Mouse (Mus musculus) embryonic facial prominence, embryonic 10.5 days (tissue): ENCODE data around the gene Rnf169. TPM values are rescaled to one million over a fixed set of nuclear protein-coding genes. Genes with fewer than 3 reads are reported as not detected.
"Not testable (repeated sequence)": the region's sequence is repeated elsewhere in the genome, so short reads cannot be mapped to it uniquely, and the experiment has no call there.

ENCODE experiments used
- DNase-seq: peaks from one replicate; pipeline ENCODE4 v3.0.0-alpha.2; 2017; ENCODE audit warnings: low spot score
- H3K27ac ChIP-seq: fragments of 300-500 bp; sonication (generic); replicated peaks from 2 replicates; pipeline ENCODE4 v1.5.1; 2016; ENCODE audit warnings: mild to moderate bottlenecking
- H3K27me3 ChIP-seq: fragments of 300-500 bp; sonication (generic); replicated peaks from 2 replicates; pipeline ENCODE4 v1.6.1; 2016; ENCODE audit warnings: low read depth, mild to moderate bottlenecking; ENCODE audit not compliant: poor library complexity, severe bottlenecking
- H3K36me3 ChIP-seq: fragments of 300-500 bp; sonication (generic); replicated peaks from 2 replicates; pipeline ENCODE4 v1.6.1; 2016; ENCODE audit warnings: mild to moderate bottlenecking, moderate library complexity
- H3K4me1 ChIP-seq: fragments of 300-500 bp; sonication (generic); 2 replicates; pipeline ENCODE4 v1.6.1; 2016
- H3K4me3 ChIP-seq: fragments of 300-500 bp; sonication (generic); 2 replicates; pipeline ENCODE4 v1.5.1; 2016; ENCODE audit warnings: mild to moderate bottlenecking, moderate library complexity
- H3K9me3 ChIP-seq: fragments of 300-500 bp; sonication (generic); 2 replicates; pipeline ENCODE4 v1.6.1; 2016; ENCODE audit warnings: mild to moderate bottlenecking
- WGBS: fragments of 180-500 bp; shearing (Covaris S2); methylation state at CpG from one replicate; pipeline ENCODE4 v1.1.7; 2016; 5-methylcytosine and 5-hydroxymethylcytosine counted together
- polyA plus RNA-seq: library from polyadenylated mRNA; unstranded; fragments of >200 nt; fragmentation: Nextera tagmentation; extraction: Ambion mirVana; gene quantifications from 2 replicates; pipeline ENCODE4 v1.2.1, GENCODE M21; 2016

Rnf169 gene
- polyA plus RNA-seq, 1 experiment from 2014 or later: 5.7 TPM

DNA sequence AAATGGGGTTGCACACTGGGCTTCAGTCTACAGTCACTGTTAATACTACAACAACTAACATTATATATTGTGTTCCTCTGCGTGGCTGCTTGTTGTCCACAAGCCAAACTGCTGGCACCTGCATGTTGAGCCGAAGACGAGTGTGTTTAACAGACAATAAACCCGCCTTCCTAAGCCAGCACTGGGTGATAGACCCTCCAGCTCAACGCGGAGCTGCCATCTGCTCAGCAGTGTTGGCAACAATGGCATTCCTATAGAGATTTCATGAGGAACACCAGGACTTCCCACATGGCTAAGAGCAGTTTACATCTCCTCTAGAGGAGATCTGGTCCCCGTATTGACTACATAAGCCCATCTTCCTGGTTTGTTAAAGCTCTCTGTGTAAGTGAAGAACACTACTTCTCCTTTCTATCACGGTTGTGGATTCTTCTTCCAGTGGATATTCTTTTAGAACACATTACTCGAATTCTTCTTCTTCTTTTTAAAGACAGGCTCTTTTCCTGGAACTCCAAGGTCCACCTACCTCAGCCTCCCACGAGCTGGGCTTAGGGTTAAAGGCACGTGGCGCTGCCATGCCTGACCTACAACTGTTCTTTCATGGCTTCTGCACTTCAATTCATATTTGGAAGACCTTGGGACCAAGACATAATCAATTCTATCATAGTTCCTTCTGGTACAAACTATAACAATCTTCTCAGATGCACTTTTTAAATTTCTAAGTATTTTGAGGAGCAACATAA, 22.9 kb downstream of the Rnf169 start:
- no peaks in the 10 kb centered on the region for H3K9me3 ChIP-seq
- H3K4me1 ChIP-seq: 0 out of 2 replicates have a peak, but pooled peaks cover under 1% of the 10 kb centered on the region
- no peak overlapping the region for H3K4me3 ChIP-seq
- H3K27ac ChIP-seq: no peak overlapping the region
- 90% methylated on average over 12 of the region's 12 CpGs for WGBS
- H3K36me3 ChIP-seq: peaks cover 16% of the 10 kb centered on the region; the same call in 1 of the 2 replicates
- no peak for DNase-seq
- H3K27me3 ChIP-seq: no peaks in the 10 kb centered on the region

DNA sequence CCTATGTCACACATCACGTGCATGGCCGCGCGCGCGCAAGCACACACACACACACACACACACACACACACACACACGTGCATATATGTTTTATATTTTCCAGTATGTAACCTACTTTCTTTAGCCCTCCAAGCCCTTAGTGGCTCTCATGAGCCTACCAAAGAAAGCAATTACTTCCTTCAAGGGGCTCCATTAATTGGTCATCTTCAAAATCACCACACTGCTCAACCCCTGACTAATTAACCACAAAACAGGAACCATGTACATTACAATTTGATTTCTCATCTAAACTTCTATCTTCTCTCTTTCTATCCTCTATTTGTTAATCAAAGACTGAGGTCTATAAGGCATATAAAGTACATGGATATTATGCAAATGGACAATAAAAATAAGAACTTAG, 24.2 kb downstream of the Rnf169 start:
- Histone ChIP-seq H3K36me3 (peaks cover 28% of the 10 kb centered on the region), H3K27ac (no peak overlapping the region), H3K27me3 (no peaks in the 10 kb centered on the region), H3K9me3 (no peaks in the 10 kb centered on the region), H3K4me1 (no peaks in the 10 kb centered on the region), H3K4me3 (no peak overlapping the region)
- WGBS: 97% methylated on average over 7 of the region's 7 CpGs
- DNase-seq: no peak

DNA sequence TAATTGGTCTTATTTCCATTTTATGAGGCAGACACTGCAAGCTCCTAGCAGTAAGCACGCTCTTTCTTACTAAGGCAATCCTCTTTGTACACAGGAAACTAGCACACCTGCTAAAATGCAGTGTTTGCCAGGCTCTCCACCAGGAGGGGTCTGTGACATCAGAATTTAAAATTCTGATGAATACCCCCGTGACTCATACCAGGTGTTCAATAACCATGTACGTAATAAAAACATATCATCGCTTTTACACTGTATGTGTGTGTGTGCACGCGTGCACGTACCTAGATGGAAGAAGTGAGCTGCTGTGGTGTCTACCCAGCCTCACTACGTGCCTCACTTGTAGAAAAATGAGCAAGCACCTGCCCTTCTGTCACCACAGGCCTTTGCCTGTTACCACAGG, 26.0 kb downstream of the Rnf169 start:
- Histone ChIP-seq H3K36me3 (peaks cover 40% of the 10 kb centered on the region), H3K27me3 (no peaks in the 10 kb centered on the region), H3K4me1 (no peaks in the 10 kb centered on the region), H3K9me3 (no peaks in the 10 kb centered on the region), H3K27ac (no peak overlapping the region), H3K4me3 (no peak overlapping the region)
- DNase-seq: no peak
- WGBS: 96% methylated on average over 8 of the region's 8 CpGs

DNA sequence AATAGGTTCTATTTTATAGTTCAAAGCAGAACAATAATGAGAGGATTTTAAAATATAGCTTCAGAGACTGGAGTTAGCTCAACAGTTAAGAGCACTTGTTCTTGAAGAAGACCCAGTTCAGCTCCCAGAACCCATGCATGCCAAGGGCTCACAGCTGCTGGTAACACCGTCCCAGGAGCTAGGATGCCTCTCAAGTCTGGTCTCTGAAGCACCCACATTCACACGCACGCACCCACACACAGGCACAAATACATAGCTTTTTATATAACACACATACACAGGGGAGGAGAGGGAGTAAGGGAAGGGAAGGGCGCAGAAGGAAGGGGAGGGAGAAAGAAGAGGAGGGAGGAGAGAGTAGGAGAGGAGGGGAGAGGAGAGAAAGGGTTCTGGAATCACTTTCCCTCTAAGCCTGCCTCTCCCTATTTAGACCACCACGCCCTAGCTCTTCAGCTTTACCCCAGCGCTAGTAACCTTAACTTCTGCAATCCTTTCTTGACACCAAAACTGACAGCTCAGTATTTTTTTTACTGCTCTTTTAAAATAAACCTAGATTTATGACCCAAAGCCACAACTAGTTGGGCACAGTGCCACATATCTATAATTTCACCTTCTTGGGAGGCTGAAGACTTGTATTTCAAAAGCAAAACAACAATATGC, 26.7 kb downstream of the Rnf169 start:
- H3K27me3 ChIP-seq: no peaks in the 10 kb centered on the region
- no peak overlapping the region for H3K27ac ChIP-seq
- no peak for DNase-seq
- H3K9me3 ChIP-seq: no peaks in the 10 kb centered on the region
- H3K4me1 ChIP-seq: no peaks in the 10 kb centered on the region
- H3K4me3 ChIP-seq: no peak overlapping the region
- WGBS: 90% methylated on average over 6 of the region's 6 CpGs
- H3K36me3 ChIP-seq: peaks cover 43% of the 10 kb centered on the region

- no peaks in the 10 kb centered on the region for H3K4me1 ChIP-seq
- WGBS: 92% methylated on average over 9 of the region's 9 CpGs
- no peak overlapping the region for H3K27ac ChIP-seq
- H3K36me3 ChIP-seq: peaks cover 89% of the 10 kb centered on the region
- no peak for DNase-seq
- 0 out of 2 replicates have a peak, but pooled peaks cover 4% of the 10 kb centered on the region for H3K9me3 ChIP-seq
- H3K4me3 ChIP-seq: no peak overlapping the region
- H3K27me3 ChIP-seq: no peaks in the 10 kb centered on the region
Observed at GRCm38 (mm10) chr7:99947329-99947728, 32.9 kb downstream of the Rnf169 start.

- no peak for DNase-seq
Observed at GRCm38 (mm10) chr7:99946356-99946755, 33.9 kb downstream of the Rnf169 start.

GRCm38 (mm10) chr7:99945939-99946338, 34.3 kb downstream of the Rnf169 start:
- no peak for DNase-seq
- 95% methylated on average over 3 of the region's 3 CpGs for WGBS
- H3K36me3 ChIP-seq: peaks cover 90% of the 10 kb centered on the region

More at GRCm38 (mm10) chr7:99946356-99946755, 33.9 kb downstream of the Rnf169 start:
- 87% methylated on average over 4 of the region's 4 CpGs for WGBS
- H3K27me3 ChIP-seq: no peaks in the 10 kb centered on the region
- no peak overlapping the region for H3K4me3 ChIP-seq
- 0 out of 2 replicates have a peak, but pooled peaks cover 4% of the 10 kb centered on the region for H3K9me3 ChIP-seq
- no peaks in the 10 kb centered on the region for H3K4me1 ChIP-seq
- peaks cover 89% of the 10 kb centered on the region for H3K36me3 ChIP-seq
- H3K27ac ChIP-seq: no peak overlapping the region

GRCm38 (mm10) chr7:99945012-99945411, 35.2 kb downstream of the Rnf169 start:
- not testable (repeated sequence) for H3K27ac ChIP-seq, H3K27me3 ChIP-seq, H3K9me3 ChIP-seq, DNase-seq, H3K4me1 ChIP-seq, H3K4me3 ChIP-seq
- peaks cover 93% of the 10 kb centered on the region for H3K36me3 ChIP-seq
- 96% methylated on average over 22 of the region's 22 CpGs for WGBS

More at GRCm38 (mm10) chr7:99945939-99946338, 34.3 kb downstream of the Rnf169 start:
- 0 out of 2 replicates have a peak, but pooled peaks cover 4% of the 10 kb centered on the region for H3K9me3 ChIP-seq
- H3K27me3 ChIP-seq: no peaks in the 10 kb centered on the region
- no peaks in the 10 kb centered on the region for H3K4me1 ChIP-seq
- H3K4me3 ChIP-seq: no peak overlapping the region
- H3K27ac ChIP-seq: no peak overlapping the region

- no peak overlapping the region for H3K27ac ChIP-seq
- H3K27me3 ChIP-seq: no peaks in the 10 kb centered on the region
- WGBS: 96% methylated on average over 3 of the region's 3 CpGs
- no peak overlapping the region for H3K4me3 ChIP-seq
- no peak for DNase-seq
- H3K4me1 ChIP-seq: no peaks in the 10 kb centered on the region
- 0 out of 2 replicates have a peak, but pooled peaks cover 4% of the 10 kb centered on the region for H3K9me3 ChIP-seq
- H3K36me3 ChIP-seq: peaks cover 93% of the 10 kb centered on the region
Observed at GRCm38 (mm10) chr7:99944520-99944919, 35.7 kb downstream of the Rnf169 start.

GRCm38 (mm10) chr7:99940669-99941068, 39.6 kb downstream of the Rnf169 start:
- H3K27ac ChIP-seq: no peak overlapping the region
- no peaks in the 10 kb centered on the region for H3K27me3 ChIP-seq
- no peaks in the 10 kb centered on the region for H3K9me3 ChIP-seq
- DNase-seq: no peak
- no peaks in the 10 kb centered on the region for H3K4me1 ChIP-seq
- H3K4me3 ChIP-seq: no peak overlapping the region
- peaks cover 93% of the 10 kb centered on the region for H3K36me3 ChIP-seq
- 100% methylated on average over 1 of the region's 1 CpGs for WGBS

DNA sequence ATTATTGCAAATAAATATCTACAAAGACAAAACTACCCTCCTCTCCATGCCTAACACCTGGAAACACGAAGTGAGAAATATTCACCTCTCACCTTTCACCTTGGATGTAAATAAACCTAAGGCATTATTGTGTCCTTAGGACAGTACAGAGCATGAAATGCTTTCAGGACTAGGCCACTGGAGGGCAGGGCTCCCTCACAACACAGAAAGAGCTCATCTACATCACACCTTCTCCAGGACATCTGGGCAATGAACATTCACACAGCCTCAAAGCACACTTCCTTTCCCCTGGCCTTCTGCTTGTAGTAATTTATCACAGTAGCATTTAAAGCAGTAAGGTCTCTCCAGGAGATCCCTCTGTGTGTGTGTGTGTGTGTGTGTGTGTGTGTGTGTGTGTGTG, 44.5 kb downstream of the Rnf169 start:
- Histone ChIP-seq H3K27ac (no peak overlapping the region), H3K4me3 (no peak overlapping the region), H3K36me3 (peaks cover 92% of the 10 kb centered on the region), H3K9me3 (no peaks in the 10 kb centered on the region), H3K27me3 (no peaks in the 10 kb centered on the region), H3K4me1 (no peaks in the 10 kb centered on the region)
- 86% methylated on average over 1 of the region's 1 CpGs for WGBS
- DNase-seq: no peak

DNA sequence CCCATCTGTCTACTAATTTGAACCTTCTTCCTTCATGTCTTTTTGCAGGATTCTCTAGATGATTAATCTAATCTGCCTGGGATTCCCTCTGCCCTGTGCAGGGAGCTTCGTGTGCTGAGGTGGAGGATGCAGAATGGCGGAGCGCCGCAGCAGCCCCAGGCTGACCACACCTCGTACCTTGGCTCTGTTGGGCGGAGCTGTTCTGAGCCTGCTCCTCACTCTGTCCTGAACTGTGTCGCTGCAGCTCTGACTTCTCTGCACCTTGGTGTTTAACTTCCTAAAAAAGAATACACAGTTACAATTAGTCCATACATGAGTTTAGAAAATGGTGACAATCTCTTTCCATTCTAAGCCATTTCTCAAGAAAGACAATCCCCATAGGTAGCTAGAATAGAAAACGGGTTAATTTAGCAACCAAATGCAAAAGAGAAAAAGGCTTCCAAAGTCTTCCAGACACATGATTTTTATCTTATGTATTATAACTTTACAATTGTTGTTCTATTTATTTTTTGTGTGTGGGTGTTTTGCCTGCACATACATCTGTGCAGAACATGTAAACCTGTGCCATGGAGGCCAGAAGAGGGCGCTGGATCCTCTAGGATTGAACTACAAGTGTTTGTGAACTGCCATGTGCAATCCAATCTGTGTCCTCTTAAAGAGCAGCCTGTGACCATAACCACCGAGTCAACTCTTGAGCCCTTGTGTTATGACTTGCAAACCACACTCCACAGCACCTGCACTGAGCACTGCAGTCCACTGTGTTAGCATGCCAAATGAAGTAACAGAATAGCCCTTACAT, 53.1 kb downstream of the Rnf169 start:
- Histone ChIP-seq H3K27me3 (no peaks in the 10 kb centered on the region), H3K27ac (no peak overlapping the region), H3K4me1 (no peaks in the 10 kb centered on the region), H3K9me3 (no peaks in the 10 kb centered on the region), H3K4me3 (no peak overlapping the region), H3K36me3 (peaks cover 80% of the 10 kb centered on the region)
- peak; percentile 53 for DNase-seq
- WGBS: 80% methylated on average over 10 of the region's 10 CpGs
